Mouse (Mus musculus) bone marrow macrophage, adult 2 months (primary cell): ENCODE data around the gene Ccpg1. TPM values are rescaled to one million over a fixed set of nuclear protein-coding genes. Genes with fewer than 3 reads are reported as not detected.

Experiments
- H3K27ac ChIP-seq: 2 replicates; pipeline ENCODE4 v1.5.1; 2012; ENCODE audit warnings: low read depth, low read length; ENCODE audit not compliant: insufficient read depth
- H3K4me1 ChIP-seq: 2 replicates; pipeline ENCODE4 v1.6.1; 2012; ENCODE audit warnings: low read length; ENCODE audit not compliant: control insufficient read depth, insufficient read depth
- H3K4me3 ChIP-seq: 2 replicates; pipeline ENCODE4 v1.5.1; 2012; ENCODE audit warnings: mild to moderate bottlenecking, low read length, moderate library complexity; ENCODE audit not compliant: insufficient read depth
- CTCF ChIP-seq: IDR thresholded peaks from 2 replicates; pipeline ENCODE4 v1.5.1; 2012; ENCODE audit warnings: low read depth, mild to moderate bottlenecking, low read length, moderate library complexity
- POLR2A ChIP-seq: IDR thresholded peaks from 2 replicates; pipeline ENCODE4 v1.6.1; 2012; ENCODE audit warnings: mild to moderate bottlenecking, low read depth, low read length, borderline replicate concordance
- polyA plus RNA-seq: library from polyadenylated mRNA; stranded (reverse); fragments of >200 nt; gene quantifications from 2 replicates; pipeline ENCODE4 v1.2.4, GENCODE M21; 2012; ENCODE audit not compliant: missing spikeins, insufficient read depth, insufficient read length

Gene Ccpg1
- polyA plus RNA-seq, 1 experiment, result 95.8 TPM

DNA sequence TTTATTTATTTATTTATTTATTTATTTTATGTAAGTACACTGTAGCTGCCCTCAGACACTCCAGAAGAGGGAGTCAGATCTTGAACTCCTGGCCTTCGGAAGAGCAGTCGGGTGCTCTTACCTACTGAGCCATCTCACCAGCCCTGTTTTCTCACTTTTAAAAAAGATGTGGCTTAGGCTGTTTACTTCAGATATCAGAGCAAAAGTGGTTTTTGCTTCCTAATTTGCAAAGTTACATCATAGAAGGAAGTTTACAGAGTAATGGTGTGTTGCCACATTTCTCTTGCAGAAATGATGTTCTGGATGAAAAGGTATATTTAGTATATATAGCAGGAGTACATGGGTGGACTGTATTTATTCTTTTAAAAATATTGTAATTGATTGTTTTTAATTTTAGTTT lies 6.2 kb downstream of the Ccpg1 start:
- TF ChIP-seq CTCF (no peak), POLR2A (no peak)
- H3K27ac ChIP-seq, result no peak overlapping the region
- no peak overlapping the region for H3K4me3 ChIP-seq
- peaks cover 40% of the 10 kb centered on the region for H3K4me1 ChIP-seq

DNA sequence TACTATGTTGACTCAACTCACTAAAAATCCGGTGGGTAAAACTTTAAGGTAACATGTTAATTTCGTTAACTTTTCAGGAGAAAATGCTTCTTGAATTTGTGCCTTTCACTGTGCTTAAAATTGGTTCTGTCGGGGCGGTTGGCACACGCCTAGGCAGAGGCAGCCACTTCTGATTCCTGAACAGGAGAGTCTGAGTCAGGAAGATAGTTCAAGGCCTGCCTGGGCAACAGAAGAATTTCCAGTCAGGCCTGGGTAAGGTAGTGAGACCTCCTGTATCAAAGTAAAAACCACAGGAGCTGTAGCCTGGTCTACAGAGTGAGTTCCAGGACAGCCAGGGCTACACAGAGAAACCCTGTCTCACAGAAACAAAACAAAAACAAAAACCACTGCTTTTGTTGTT lies 7.3 kb downstream of the Ccpg1 start:
- no peak for TF ChIP-seq POLR2A
- no peak for TF ChIP-seq CTCF
- peaks cover 33% of the 10 kb centered on the region for H3K4me1 ChIP-seq
- no peak overlapping the region for H3K27ac ChIP-seq
- H3K4me3 ChIP-seq, result no peak overlapping the region

DNA sequence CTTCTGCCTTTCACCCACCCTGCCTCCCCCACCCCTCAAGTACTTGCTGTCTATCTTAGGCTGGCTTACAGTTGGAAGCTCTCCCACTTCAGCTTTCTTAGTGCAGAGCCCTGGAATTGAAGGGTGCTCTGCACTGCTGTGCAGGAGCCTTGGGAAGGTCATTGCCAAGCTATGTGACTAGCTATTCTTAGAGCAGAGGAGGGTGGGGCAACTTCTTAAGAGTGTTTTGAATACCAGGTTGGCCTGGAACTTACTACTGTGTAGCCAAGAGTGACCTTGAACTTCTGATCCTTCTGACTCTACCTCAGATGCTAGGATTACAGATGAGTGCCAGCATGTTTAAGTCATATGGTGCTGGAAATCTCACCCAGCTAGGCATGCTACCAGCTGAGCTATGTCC lies 10.9 kb downstream of the Ccpg1 start:
- Histone ChIP-seq H3K27ac (no peak overlapping the region), H3K4me1 (peaks cover 16% of the 10 kb centered on the region), H3K4me3 (no peak overlapping the region)
- TF ChIP-seq CTCF (no peak), POLR2A (no peak)

DNA sequence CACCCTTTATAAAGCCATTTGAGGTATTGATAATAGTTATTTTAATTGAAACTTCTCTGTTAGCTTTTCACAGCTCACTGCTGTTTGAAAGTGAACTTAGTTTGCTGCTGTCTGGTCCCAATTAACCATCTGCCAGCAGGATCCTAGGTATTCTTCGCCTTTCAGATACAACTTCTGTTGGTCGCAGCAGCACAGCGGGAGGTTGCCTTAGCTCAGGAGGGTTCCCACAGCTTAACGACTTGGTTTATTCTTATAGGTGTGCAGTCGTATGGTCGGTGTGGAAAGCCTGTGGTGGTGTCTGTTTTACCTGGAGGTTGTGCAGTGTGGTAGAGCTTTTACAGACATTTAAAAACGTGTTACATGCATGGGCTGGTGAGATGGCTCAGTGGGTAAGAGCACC lies 11.6 kb downstream of the Ccpg1 start:
- TF ChIP-seq POLR2A, result no peak
- TF ChIP-seq CTCF, result no peak
- no peak overlapping the region for H3K4me3 ChIP-seq
- no peak overlapping the region for H3K27ac ChIP-seq
- peaks cover 20% of the 10 kb centered on the region for H3K4me1 ChIP-seq

DNA sequence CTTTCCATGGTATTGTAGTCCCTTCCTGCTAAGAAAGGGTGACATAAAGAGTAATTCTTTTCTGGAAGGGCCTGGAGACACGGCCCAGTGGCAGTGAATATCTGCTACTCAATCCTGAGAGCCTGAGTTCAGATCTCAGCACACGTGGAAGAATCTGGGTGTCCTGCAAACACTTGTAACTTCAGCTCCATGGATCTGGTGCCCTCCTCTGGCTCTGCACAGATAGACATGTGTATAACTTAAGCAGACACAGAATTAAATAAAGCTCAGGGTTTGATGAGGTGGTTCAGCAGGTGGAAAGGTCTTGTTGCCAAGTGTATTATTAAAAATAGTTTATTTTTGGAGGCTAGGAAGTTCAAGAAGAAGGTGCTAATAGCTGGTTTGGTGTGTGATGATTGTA lies 15.3 kb downstream of the Ccpg1 start:
- Histone ChIP-seq H3K27ac (no peak overlapping the region), H3K4me3 (no peak overlapping the region), H3K4me1 (peaks cover 18% of the 10 kb centered on the region)
- TF ChIP-seq POLR2A (no peak), CTCF (no peak)

DNA sequence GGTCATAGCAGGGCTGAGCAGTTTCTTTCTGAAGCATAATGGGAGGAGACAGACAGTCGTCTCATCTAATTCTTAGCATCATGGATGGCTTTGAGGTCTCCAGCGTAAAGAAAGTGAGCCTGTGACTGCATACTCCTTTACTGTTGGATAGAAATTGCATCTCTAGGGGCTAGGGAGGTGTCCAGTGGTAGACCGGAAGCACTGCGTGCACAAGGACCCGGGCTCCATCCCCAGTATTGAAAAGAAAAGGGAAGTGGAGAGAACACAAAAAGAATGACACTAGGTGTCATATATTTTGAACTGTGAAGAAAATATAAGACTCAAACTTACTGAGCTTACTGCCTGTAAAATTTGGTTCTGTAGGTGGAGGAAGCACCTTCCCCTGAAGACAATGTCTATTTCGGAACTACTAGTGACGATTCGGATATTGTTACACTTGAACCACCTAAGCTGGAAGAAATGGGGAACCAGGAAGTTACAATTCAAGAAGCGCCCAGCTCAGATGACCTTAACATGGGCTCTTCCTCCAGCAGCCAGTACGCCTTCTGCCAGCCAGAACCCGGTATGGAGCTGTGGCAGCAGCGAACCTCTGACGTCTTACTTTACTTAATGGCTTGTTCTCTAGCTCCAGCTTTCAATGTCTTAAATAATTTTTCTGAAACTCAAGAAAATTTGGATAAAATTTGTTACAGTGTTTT lies 16.2 kb downstream of the Ccpg1 start:
- Histone ChIP-seq H3K4me3 (no peak overlapping the region), H3K27ac (peak overlapping the region; percentile 54), H3K4me1 (peaks cover 18% of the 10 kb centered on the region)
- TF ChIP-seq POLR2A (no peak), CTCF (no peak)

DNA sequence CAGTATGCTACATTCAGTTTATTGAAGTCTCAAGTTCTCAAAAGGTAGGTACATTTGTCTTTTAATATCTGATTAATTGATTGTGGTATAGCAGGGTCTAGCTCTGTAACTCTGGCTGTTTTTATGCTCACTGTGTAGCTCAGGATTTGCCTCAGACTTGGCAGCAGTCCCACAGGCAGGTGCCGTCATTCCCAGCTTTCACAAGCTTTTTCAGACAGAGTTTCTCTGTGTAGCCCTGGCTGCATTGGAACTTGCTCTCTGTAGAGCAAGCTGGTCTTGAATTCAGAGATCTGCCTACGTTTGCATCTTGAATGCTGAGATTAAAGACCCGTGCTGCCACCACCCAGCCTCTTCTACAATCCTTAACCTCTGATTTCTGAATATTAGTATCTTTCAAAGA lies 16.9 kb downstream of the Ccpg1 start:
- Histone ChIP-seq H3K4me3 (no peak overlapping the region), H3K27ac (peak overlapping the region; percentile 54; the same call in 1 of the 2 replicates), H3K4me1 (peaks cover 18% of the 10 kb centered on the region)
- TF ChIP-seq CTCF (no peak), POLR2A (no peak)

DNA sequence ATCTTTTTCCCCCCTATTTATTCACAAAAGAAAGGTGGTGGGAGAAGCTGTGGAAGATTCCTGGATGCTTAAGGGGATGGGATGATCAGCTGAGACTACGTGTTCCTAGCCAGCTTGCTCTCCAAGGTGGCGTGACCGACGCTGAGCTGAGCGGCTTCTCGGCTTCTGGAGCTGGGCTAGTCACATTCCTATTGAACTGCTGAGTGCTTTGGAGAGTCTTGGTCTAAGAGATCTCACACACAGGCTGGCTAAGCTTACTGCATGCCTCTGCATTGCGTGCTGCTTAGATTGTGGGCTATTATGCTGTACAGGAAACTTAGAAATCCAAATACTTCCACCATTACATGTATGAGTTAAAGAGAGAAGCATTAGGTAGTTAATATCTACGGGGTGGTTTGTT lies 18.8 kb downstream of the Ccpg1 start:
- no peak for TF ChIP-seq POLR2A
- no peak for TF ChIP-seq CTCF
- H3K4me1 ChIP-seq, result peaks cover 14% of the 10 kb centered on the region
- H3K4me3 ChIP-seq, result no peak overlapping the region
- no peak overlapping the region for H3K27ac ChIP-seq

DNA sequence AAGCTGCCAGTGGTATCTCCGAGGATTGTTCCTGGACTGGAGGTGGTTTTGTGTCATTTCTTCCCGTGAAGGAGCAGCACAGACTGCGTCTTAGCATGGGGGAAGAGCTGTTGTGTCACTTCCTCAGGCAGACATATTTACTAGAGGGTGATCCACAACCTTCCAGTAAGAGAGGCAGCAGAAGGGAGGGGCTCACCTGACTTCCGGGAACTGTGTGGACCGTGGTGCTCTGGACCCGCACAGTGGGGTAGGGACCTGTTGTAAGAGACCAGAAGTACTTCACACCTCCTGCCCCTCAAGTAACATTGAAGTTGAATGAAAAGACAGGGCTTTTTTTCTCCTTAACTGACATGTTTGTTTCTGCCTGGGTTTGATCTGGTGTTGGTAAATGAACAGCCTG lies 19.9 kb downstream of the Ccpg1 start:
- Histone ChIP-seq H3K4me1 (peaks cover 14% of the 10 kb centered on the region), H3K27ac (no peak overlapping the region)
- no peak for TF ChIP-seq POLR2A

DNA sequence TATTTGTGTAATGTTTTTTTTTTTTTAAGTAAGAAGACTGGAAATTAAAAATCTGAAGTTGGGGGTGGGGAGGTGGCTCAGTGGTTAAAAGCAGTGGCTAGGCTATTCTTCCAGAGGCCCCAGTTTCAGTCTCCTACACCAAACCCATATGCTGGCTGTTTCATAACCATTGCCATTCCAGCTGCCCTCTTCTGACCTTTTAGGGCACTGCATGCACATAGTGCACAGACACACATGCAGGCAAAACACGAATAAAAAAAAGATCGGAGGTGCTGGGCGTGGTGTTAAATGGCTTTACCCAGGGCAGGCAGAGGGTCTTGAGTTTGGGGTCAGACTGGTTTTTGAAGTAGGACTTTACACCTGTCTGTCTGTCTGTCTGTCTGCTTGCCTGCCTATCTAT lies 20.9 kb downstream of the Ccpg1 start:
- TF ChIP-seq POLR2A, result no peak
- TF ChIP-seq CTCF, result no peak

More for the DNA sequence above, 19.9 kb downstream of the Ccpg1 start:
- no peak overlapping the region for H3K4me3 ChIP-seq

More for the DNA sequence above, 20.9 kb downstream of the Ccpg1 start:
- Histone ChIP-seq H3K27ac (no peak overlapping the region), H3K4me1 (peaks cover 9% of the 10 kb centered on the region), H3K4me3 (no peak overlapping the region)
